Mouse (Mus musculus): ENCODE measurements around the gene Atp10a. TPM values are rescaled to one million over a fixed set of nuclear protein-coding genes. Genes with fewer than 3 reads are reported as not detected.

The Atp10a gene
- polyA plus RNA-seq, 1 experiment from 2014 or later, result 2.4 TPM

GRCm38 (mm10) chr7:58693342-58693741 lies 37.4 kb downstream of the Atp10a start:
- Histone ChIP-seq H3K9me3 (no peaks in the 10 kb centered on the region), H3K27me3 (no peaks in the 10 kb centered on the region), H3K4me2 (replicated peaks) (no peak overlapping the region), H3K4me1 (peaks cover 10% of the 10 kb centered on the region; the same call in 1 of the 2 replicates), H3K9ac (replicated peaks) (no peak overlapping the region), H3K27ac (replicated peaks) (no peak overlapping the region), H3K36me3 (no peaks in the 10 kb centered on the region), H3K4me3 (no peak overlapping the region)
- ATAC-seq (ENCODE audit: low FRiP score, low read depth), result no peak
- WGBS, result 85% methylated on average over 3 of the region's 3 CpGs

- H3K27ac ChIP-seq (replicated peaks), result no peak overlapping the region
- no peaks in the 10 kb centered on the region for H3K9me3 ChIP-seq
- H3K36me3 ChIP-seq, result no peaks in the 10 kb centered on the region
- WGBS, result 91% methylated on average over 1 of the region's 1 CpGs
- no peak overlapping the region for H3K4me2 ChIP-seq (replicated peaks)
- no peak overlapping the region for H3K4me3 ChIP-seq
- no peak overlapping the region for H3K9ac ChIP-seq (replicated peaks)
- no peaks in the 10 kb centered on the region for H3K27me3 ChIP-seq
- no peak for ATAC-seq (ENCODE audit: low FRiP score, low read depth)
- peaks cover 5% of the 10 kb centered on the region; the same call in 1 of the 2 replicates for H3K4me1 ChIP-seq
Observed at GRCm38 (mm10) chr7:58695661-58696060, 39.7 kb downstream of the Atp10a start.

GRCm38 (mm10) chr7:58697092-58697491 lies 41.1 kb downstream of the Atp10a start:
- Histone ChIP-seq H3K4me3 (no peak overlapping the region), H3K4me1 (peaks cover 5% of the 10 kb centered on the region; the same call in 1 of the 2 replicates), H3K9me3 (no peaks in the 10 kb centered on the region), H3K9ac (replicated peaks) (no peak overlapping the region), H3K4me2 (replicated peaks) (no peak overlapping the region), H3K36me3 (no peaks in the 10 kb centered on the region), H3K27me3 (no peaks in the 10 kb centered on the region), H3K27ac (replicated peaks) (no peak overlapping the region)
- ATAC-seq (ENCODE audit: low FRiP score, low read depth), result no peak
- 55% methylated on average over 2 of the region's 2 CpGs for WGBS

- ATAC-seq (ENCODE audit: low FRiP score, low read depth), result no peak
- H3K36me3 ChIP-seq, result no peaks in the 10 kb centered on the region
- 89% methylated on average over 7 of the region's 7 CpGs for WGBS
Observed at GRCm38 (mm10) chr7:58698738-58699442, 42.9 kb downstream of the Atp10a start.

GRCm38 (mm10) chr7:58701311-58701710 lies 45.3 kb downstream of the Atp10a start:
- Histone ChIP-seq H3K9ac (replicated peaks) (no peak overlapping the region), H3K27me3 (no peaks in the 10 kb centered on the region), H3K4me2 (replicated peaks) (no peak overlapping the region), H3K36me3 (no peaks in the 10 kb centered on the region), H3K27ac (replicated peaks) (no peak overlapping the region), H3K4me1 (no peaks in the 10 kb centered on the region), H3K9me3 (no peaks in the 10 kb centered on the region), H3K4me3 (no peak overlapping the region)
- 94% methylated on average over 4 of the region's 4 CpGs for WGBS
- no peak for ATAC-seq (ENCODE audit: low FRiP score, low read depth)

More at GRCm38 (mm10) chr7:58698738-58699442, 42.9 kb downstream of the Atp10a start:
- no peaks in the 10 kb centered on the region for H3K4me1 ChIP-seq
- no peak overlapping the region for H3K9ac ChIP-seq (replicated peaks)
- no peak overlapping the region for H3K27ac ChIP-seq (replicated peaks)
- no peaks in the 10 kb centered on the region for H3K27me3 ChIP-seq
- H3K4me3 ChIP-seq, result no peak overlapping the region
- H3K9me3 ChIP-seq, result no peaks in the 10 kb centered on the region
- H3K4me2 ChIP-seq (replicated peaks), result no peak overlapping the region

- WGBS, result 96% methylated on average over 3 of the region's 3 CpGs
- Histone ChIP-seq H3K4me2 (replicated peaks) (no peak overlapping the region), H3K9me3 (no peaks in the 10 kb centered on the region), H3K27me3 (no peaks in the 10 kb centered on the region), H3K4me3 (no peak overlapping the region), H3K36me3 (no peaks in the 10 kb centered on the region), H3K9ac (replicated peaks) (no peak overlapping the region), H3K27ac (replicated peaks) (no peak overlapping the region), H3K4me1 (no peaks in the 10 kb centered on the region)
- ATAC-seq (ENCODE audit: low FRiP score, low read depth), result no peak
Observed at GRCm38 (mm10) chr7:58705158-58705557, 49.2 kb downstream of the Atp10a start.

- WGBS, result 92% methylated on average over 3 of the region's 3 CpGs
Observed at GRCm38 (mm10) chr7:58709306-58709705, 53.3 kb downstream of the Atp10a start.

GRCm38 (mm10) chr7:58710312-58710711 lies 54.3 kb downstream of the Atp10a start:
- no peaks in the 10 kb centered on the region for H3K27me3 ChIP-seq
- no peak overlapping the region for H3K4me2 ChIP-seq (replicated peaks)
- ATAC-seq (ENCODE audit: low FRiP score, low read depth), result no peak
- H3K4me1 ChIP-seq, result no peaks in the 10 kb centered on the region
- H3K27ac ChIP-seq (replicated peaks), result no peak overlapping the region
- H3K36me3 ChIP-seq, result no peaks in the 10 kb centered on the region
- no peak overlapping the region for H3K9ac ChIP-seq (replicated peaks)
- no peaks in the 10 kb centered on the region for H3K9me3 ChIP-seq
- no peak overlapping the region for H3K4me3 ChIP-seq
- 71% methylated on average over 1 of the region's 1 CpGs for WGBS

More at GRCm38 (mm10) chr7:58709306-58709705, 53.3 kb downstream of the Atp10a start:
- Histone ChIP-seq H3K4me1 (no peaks in the 10 kb centered on the region), H3K4me2 (replicated peaks) (no peak overlapping the region), H3K27me3 (no peaks in the 10 kb centered on the region), H3K36me3 (no peaks in the 10 kb centered on the region), H3K27ac (replicated peaks) (no peak overlapping the region), H3K9ac (replicated peaks) (no peak overlapping the region), H3K4me3 (no peak overlapping the region), H3K9me3 (no peaks in the 10 kb centered on the region)
- ATAC-seq (ENCODE audit: low FRiP score, low read depth), result no peak

- Histone ChIP-seq H3K36me3 (no peaks in the 10 kb centered on the region), H3K4me1 (no peaks in the 10 kb centered on the region), H3K4me3 (no peak overlapping the region), H3K9me3 (no peaks in the 10 kb centered on the region), H3K27ac (replicated peaks) (no peak overlapping the region), H3K27me3 (no peaks in the 10 kb centered on the region), H3K9ac (replicated peaks) (no peak overlapping the region), H3K4me2 (replicated peaks) (no peak overlapping the region)
- WGBS, result 90% methylated on average over 7 of the region's 7 CpGs
- ATAC-seq (ENCODE audit: low FRiP score, low read depth), result no peak
Observed at GRCm38 (mm10) chr7:58711811-58712210, 55.8 kb downstream of the Atp10a start.

- H3K4me3 ChIP-seq, result no peak overlapping the region
- ATAC-seq (ENCODE audit: low FRiP score, low read depth), result no peak
- H3K9me3 ChIP-seq, result no peaks in the 10 kb centered on the region
- WGBS, result 76% methylated on average over 1 of the region's 1 CpGs
- H3K36me3 ChIP-seq, result no peaks in the 10 kb centered on the region
- H3K4me1 ChIP-seq, result no peaks in the 10 kb centered on the region
- no peak overlapping the region for H3K27ac ChIP-seq (replicated peaks)
- H3K27me3 ChIP-seq, result no peaks in the 10 kb centered on the region
- H3K9ac ChIP-seq (replicated peaks), result no peak overlapping the region
- no peak overlapping the region for H3K4me2 ChIP-seq (replicated peaks)
Observed at GRCm38 (mm10) chr7:58715576-58716144, 59.7 kb downstream of the Atp10a start.

GRCm38 (mm10) chr7:58716626-58717025 lies 60.7 kb downstream of the Atp10a start:
- no peak for ATAC-seq (ENCODE audit: low FRiP score, low read depth)
- H3K9ac ChIP-seq (replicated peaks), result no peak overlapping the region

GRCm38 (mm10) chr7:58718556-58718955 lies 62.6 kb downstream of the Atp10a start:
- ATAC-seq (ENCODE audit: low FRiP score, low read depth), result no peak
- Histone ChIP-seq H3K4me1 (no peaks in the 10 kb centered on the region), H3K27ac (replicated peaks) (no peak overlapping the region), H3K9ac (replicated peaks) (no peak overlapping the region), H3K4me3 (no peak overlapping the region), H3K9me3 (no peaks in the 10 kb centered on the region), H3K27me3 (no peaks in the 10 kb centered on the region), H3K36me3 (no peaks in the 10 kb centered on the region), H3K4me2 (replicated peaks) (no peak overlapping the region)
- WGBS, result 72% methylated on average over 2 of the region's 2 CpGs

More at GRCm38 (mm10) chr7:58716626-58717025, 60.7 kb downstream of the Atp10a start:
- Histone ChIP-seq H3K27me3 (no peaks in the 10 kb centered on the region), H3K4me1 (no peaks in the 10 kb centered on the region), H3K36me3 (no peaks in the 10 kb centered on the region), H3K27ac (replicated peaks) (no peak overlapping the region), H3K4me2 (replicated peaks) (no peak overlapping the region), H3K9me3 (no peaks in the 10 kb centered on the region), H3K4me3 (no peak overlapping the region)
- 96% methylated on average over 3 of the region's 3 CpGs for WGBS
